Mouse (Mus musculus) large intestine, adult 2 months (tissue): ENCODE measurements around the gene Mpp6. TPM values are rescaled to one million over a fixed set of nuclear protein-coding genes. Genes with fewer than 3 reads are reported as not detected.

ENCODE experiments used
- DNase-seq: peaks from one replicate; pipeline ENCODE4 v3.0.0-alpha.2; 2012; ENCODE audit warnings: low read depth, low spot score
- WGBS: fragments of 180-500 bp; shearing (Covaris S2); methylation state at CpG from one replicate; pipeline ENCODE4 v1.1.7; 2018; 5-methylcytosine and 5-hydroxymethylcytosine counted together
- polyA plus RNA-seq: library from polyadenylated mRNA; depleted of rRNA; stranded (reverse); fragments of >200 nt; gene quantifications from 2 replicates; pipeline ENCODE4 v1.2.3, GENCODE M21; 2012; rRNA removed

Gene Mpp6
- polyA plus RNA-seq: 10.3 and 11.1 TPM in 2 replicates

DNA sequence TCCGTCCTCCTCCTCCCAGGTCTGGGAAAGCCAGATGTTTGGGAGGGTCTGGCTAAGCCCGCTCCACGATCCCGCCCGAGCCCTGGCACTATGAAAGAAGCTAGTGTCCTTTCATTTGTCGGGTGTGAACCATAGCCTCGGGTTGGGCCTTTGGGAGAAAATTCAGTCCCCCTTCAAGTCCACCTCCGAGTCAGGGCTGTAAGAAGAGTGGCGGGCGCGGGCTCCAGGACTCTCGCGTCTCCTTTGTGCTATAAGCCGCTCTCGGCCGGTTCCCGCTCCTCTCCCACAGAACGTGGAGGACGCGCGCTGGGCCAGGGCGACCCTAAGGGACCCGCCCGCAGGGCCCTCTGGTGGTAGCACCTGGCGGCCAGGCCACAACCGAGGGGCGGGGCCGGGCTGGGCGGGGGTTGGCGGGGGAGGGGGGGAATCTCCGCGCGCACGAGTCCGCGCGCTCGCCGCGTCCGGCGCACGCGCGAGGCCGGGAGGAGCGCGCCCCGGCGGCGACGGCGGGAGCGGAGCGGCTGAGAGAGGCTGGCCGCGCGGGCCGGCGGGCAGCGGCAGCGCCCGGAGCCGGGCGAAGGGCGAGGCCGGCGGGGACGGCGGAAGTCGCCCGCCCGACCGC lies at the start of gene Mpp6:
TSS of gene Mpp6 (plus strand) at position 485 of the 622 bp plus-strand sequence.
- under 1% methylated on average over 74 of the region's 74 CpGs for WGBS
- no peak for DNase-seq

DNA sequence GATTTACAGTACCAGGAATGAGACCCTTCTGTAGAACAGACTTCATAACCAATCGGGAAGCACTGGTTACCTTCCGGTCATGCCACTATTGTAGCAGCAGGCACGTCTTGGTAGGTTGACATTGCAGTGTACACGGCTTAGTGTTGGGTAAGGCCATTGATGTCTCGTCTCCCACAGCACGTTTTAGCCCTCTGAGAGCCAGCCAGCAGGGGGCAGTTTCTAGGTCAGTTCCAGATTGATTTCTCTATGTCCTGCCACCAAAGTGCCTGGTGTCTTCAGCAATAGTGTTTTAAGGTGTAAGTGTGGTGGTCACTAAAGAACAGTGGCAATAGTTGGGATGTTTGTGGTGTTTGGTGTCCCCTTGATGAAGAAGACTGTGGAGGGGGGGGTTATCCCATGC lies 43.9 kb upstream of the Mpp6 start:
- 91% methylated on average over 6 of the region's 6 CpGs for WGBS
- no peak for DNase-seq

DNA sequence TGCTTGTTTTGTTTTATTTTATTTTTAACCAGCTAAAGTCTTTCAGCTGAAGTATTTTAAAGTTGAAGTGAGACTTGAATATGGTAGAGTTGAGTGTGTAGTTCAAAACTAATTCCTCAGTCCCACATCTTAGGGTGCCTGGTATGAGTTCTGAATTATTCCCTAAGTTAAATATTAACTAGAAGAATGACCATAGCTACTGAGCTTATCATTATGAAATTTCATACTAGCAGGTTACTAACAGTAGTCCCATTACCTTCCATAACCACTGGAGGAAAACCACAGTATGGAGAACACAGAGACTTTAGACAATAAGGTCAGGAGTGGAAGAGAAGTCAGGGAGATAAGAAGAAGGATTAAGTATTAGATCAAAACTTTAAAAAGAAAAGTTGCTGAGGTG lies 41.6 kb upstream of the Mpp6 start:
- no peak for DNase-seq

DNA sequence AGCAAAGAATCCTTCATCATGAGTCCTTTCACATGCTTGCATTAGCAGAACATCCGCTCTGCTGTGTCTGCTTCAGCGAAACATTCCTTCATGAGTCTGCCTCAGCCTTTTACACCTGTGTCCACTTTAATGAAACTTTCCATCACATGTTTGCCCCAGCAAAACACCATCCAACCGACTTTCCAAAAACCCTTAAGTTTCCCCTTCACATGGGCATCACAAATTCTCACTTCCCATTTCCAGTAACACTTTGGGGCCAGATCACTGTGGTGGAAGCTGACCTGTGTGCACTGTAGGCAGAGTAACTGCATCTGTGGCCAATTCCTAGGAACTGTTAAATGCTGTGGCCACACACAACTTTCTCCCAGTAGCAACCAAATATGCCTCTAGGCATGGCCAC lies 34.8 kb upstream of the Mpp6 start:
- WGBS: 83% methylated on average over 3 of the region's 3 CpGs
- no peak for DNase-seq

DNA sequence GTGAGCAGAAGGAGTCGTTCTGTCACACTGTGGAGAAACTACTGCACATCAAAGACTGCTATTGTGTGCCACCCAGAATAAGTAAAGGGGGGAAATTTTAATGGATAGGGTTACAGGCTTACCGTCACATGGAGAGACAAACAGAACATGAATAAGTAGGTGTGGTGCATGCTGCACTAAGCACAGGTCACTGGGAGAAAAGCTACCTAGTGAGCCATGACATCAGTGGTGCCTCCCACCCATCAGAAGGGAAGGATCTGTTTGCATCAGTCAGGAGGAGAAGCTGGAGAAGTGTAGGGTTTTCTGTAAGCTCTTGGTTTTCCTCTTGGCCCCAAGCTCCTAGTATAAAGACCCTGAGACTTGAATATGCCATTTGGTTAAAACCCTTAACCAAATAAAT lies 33.6 kb upstream of the Mpp6 start:
- DNase-seq: no peak
- 64% methylated on average over 2 of the region's 2 CpGs for WGBS

DNA sequence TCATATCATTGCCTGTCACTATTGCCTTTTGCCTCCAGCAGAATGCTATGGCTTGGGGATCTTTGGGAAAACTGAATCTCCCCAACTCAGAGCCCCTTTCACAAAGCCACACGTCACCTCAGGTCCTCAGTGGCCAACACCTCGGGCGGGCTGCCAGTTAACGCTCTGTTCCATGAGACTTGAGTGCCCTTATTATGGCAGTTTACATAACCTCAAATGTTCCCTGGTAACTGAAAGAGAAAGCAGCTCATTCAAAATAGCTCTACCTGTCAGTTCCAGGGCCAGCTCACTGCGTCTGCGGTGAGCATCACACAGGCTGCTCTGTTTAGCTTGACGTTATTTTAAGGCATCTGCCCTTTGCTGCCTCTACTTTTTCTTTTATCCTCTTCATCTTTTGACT lies 29.6 kb upstream of the Mpp6 start:
- WGBS: 32% methylated on average over 7 of the region's 7 CpGs
- DNase-seq: no peak

DNA sequence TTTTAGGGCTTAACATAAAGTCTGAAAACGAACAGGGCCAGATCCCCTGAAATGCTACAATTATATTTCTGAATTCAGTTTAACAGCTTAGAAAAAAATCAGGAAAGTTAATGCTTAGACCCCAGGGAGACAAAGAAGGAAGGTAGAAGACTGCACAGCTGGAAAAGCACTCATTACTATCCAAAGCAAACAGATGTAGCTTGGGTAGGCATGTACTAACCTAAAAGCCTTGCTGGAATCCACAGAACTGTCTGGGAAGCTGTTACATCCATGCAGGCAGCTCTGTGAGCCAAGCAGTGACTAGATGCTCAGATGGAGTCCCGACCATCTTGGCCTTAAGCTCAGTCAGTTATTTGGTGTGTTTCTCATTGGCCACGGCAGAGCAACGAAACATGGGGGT lies 24.8 kb upstream of the Mpp6 start:
- DNase-seq: no peak
- 59% methylated on average over 4 of the region's 4 CpGs for WGBS

DNA sequence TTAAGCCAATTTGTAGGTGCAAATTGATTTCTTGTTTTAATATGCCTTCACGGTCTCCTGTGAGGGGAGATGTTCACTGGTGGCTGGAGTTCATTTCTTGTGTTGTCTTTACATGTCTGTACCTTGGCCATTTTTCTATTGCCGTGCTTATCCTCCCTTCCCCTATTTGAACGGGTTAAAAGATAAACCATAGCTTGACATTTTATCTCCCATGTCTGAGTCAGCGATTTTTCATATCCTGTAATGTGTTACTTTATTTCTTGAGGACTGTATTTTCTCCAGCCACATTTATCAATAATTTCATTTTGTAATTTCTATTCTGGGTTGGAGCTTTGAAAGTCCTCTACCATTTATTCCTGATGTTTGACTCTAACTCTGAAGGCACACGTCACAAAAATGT lies 20.7 kb upstream of the Mpp6 start:
- DNase-seq: no peak
- 64% methylated on average over 5 of the region's 5 CpGs for WGBS

DNA sequence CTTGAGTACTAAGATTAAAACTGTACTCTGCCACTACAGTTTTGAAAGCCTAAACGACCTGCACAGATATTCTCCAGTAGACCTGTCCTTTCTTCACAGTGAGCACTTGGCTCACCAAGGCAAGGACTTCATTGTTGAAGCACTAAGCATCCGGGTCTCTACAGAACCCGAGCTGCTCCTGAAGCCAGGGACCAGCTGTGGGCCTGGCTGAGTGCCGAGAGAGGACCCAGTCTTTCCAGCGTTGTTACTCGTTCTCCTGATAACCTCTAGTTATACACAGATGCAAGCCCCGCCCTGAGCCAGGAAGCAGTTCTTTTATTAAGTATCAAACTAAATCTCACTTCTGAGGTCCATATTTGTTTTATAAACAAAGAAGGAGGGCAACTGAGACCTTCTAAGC lies 19.8 kb upstream of the Mpp6 start:
- DNase-seq: no peak
- 25% methylated on average over 7 of the region's 7 CpGs for WGBS

DNA sequence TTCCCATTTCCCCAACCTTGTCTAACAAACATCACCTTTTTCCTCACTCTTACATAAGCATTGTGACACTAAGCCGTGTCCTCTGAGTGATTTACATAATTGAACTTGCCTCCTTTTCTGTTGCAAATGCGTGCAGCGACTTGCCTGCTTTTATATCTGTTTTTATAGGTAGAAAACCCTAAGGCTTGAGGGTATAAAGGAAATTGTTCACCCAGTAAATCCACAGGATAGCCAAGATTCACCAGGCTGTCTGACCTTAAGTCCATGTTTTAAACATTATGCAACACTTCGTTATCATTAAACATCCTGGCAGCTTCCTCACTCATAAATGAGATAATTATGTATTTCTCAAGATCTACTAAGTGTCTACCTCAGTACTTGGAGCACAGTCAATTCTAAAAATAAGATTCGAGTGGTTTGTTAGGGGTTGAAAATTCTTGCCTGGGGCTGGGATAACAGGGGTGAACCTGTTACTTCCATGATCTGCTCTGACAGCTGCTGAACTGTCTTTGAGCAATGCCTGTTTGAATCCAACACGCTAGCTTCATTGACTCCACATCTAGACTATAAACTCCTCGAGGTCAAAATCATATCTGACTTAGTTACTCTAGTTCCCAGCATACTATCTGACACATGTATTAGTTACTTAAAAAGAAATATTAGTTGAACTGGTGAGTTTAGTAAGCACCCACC lies 18.4 kb upstream of the Mpp6 start:
- 59% methylated on average over 7 of the region's 7 CpGs for WGBS

DNA sequence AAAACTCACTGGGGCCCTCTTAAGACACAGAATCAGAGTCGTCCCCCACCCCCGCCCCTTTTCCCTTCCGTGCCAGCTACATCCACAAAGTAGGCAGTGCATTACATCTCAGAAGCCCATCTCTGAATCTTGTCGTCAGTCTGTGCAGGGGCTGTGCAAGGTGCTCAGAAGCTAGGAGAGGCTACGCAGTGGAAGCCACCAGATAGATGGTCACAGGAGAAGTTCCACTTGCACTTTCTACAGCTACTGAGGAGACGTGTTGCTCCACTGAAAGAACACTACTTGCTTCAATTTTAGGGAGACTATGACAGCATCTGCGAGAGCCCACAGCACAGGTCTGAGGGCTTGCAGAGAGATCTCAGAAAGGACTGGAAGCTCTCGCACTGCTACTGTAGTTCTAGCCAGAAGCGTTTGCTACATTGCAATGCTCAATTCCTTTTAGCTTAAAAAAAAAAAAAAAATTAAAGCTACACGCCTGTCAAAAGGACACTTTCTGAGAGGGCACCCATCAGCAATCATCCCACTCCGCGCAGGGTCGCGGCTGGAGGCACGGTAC lies 762 bp upstream of the Mpp6 start:
- DNase-seq: no peak
- WGBS: 11% methylated on average over 15 of the region's 15 CpGs

More for the DNA sequence above, 18.4 kb upstream of the Mpp6 start:
- no peak for DNase-seq

DNA sequence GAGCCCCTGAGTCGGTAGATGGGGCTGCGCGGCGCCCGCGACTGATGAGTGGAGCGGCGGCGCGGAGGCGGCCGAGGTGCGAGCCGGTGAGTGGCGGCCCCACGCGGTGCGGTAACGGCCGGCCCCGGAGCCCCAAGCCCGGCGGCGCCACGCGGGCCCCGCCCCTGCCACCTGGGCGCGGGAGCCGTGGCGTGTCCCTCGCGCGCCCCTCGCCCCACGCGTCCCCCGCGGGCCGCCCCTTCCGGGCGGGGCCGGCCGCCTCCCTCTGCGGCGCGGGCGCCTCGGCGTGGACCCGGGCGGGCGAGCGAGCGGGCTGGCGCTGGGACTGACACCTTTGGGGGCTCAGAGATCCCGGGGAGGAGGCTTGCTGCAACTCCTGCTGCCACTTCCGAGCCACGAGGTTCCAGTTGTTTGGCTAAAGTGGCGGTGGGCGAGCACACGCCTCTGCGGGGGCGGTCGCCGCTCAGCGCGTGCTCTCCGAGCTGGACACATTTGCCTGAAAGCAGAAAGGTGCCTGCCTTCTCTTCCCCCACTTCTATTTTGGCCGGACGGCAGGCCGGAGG lies 419 bp downstream of the Mpp6 start:
- under 1% methylated on average over 72 of the region's 72 CpGs for WGBS
- DNase-seq: no peak

DNA sequence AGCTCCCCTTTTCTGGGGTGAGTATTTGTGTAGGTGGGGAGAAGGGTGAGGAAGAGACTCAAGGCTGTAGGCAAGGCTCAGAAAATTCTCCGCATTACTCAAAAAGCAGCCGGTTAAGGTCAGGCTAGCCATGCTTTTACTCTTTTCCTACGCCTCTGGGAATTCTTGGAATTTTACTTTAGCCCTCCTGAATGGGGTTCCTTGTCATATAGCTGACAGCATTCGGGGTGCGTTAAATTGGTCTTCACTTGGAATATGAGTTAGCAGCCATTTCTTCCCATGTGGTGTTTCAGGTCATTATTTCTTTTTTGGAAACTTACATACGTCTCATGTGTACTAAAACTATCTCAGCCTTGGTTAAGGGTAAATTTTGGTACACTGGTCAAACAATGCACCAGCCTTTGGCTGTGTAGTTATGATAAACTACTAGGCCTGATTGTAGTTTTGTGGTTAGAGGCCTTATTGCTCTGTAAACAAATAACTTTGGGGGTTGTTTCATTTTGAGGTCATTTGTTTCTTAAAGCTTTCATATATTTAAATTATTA lies 1.1 kb downstream of the Mpp6 start:
- no peak for DNase-seq
- 24% methylated on average over 6 of the region's 6 CpGs for WGBS

DNA sequence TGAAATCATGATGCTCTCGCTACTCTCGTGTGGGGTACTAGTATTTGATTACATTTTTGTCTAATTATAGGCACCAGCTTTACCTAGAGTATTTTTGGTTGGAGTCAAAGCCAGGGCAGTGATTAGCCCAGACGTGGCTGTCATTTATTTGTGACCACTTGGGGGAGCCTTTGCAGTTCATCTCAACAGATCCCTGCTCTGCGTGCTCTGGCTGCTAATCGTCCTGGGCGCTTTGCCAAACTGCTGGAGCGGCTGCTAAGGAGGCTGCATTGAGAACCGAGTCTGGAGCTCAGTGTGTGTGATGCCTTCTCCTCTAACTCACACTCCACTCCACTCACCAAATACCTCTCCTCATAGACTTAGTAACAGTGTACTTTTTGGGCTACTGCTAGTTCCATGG lies 2.7 kb downstream of the Mpp6 start:
- peak; percentile 93 for DNase-seq
- WGBS: under 1% methylated on average over 8 of the region's 8 CpGs

DNA sequence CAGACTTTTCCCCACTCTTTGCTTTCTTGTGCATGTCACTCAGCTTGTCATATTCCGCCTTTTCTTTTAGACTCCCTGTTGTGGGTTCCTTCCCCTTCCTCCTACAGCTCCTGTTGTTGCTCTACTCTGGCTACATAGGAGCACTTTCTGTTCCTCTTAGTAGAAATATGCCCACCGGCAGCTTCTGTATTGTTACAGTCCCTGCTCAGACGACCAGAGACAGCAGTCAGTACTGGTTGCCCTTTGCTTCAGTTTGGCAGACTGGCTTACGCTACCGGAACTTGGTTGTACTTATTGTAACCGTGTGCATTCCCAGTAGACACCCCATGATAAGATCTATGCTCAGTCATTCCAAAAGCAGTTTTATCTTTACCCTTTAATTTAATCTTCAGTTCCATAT lies 4.2 kb downstream of the Mpp6 start:
- DNase-seq: no peak
- WGBS: 75% methylated on average over 6 of the region's 6 CpGs

DNA sequence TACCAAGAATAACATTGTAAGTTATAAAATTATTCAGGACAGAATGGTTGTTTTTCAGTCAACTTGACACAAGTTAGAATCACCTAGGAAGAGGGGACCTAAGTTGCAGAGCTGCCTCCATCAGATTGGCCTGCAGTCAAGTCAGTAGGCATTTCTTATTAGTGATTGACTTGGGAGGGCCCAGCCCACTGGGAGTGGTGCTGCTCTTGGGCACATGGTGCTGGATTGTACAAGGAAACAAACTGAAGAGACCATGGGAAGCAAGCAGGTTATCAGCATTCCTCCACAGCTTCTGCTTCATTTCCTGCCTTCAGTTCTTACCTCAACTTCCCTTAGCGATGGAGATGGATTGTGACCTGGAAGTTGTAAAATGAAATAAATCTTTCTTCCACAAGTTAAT lies 10.9 kb downstream of the Mpp6 start:
- 30% methylated on average over 1 of the region's 1 CpGs for WGBS
- no peak for DNase-seq

DNA sequence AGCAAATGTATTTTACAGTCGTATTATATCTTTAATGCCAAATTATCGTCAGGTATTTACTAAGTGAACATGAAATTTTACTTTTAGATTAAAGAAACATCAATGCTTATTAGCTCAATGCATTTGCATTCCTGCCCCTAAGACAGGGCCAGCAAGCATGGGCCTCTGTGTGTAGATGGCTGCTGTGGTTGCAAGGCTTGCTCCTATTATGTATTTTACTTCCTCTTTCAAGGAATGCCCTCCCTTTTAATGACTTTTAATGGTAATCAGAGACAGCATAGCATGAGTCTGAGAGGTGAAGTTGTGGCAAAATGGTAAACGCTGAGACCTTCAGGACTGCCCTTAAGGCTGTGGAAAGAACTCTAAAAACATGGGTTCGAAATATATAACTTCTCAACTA lies 12.8 kb downstream of the Mpp6 start:
- 93% methylated on average over 4 of the region's 4 CpGs for WGBS
- DNase-seq: no peak

DNA sequence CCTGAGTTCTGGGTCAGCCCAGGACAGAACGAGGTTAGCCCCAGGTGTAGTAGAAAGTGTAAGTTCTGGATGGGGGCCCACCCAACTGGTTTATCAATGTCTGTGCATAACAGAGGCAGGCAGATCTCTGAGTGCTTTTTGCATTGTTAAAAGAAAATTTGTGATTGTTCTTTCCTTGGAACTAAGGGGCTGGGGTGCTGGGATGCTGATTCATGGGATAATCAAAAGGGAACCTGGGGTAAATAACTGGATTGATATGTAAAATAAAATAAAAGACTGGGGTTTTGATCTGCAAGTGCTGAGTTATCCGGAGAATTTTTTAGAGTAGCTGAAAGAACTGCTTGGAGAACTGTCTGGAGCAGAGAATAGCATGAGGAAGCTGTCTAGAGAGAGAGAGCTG lies 14.2 kb downstream of the Mpp6 start:
- WGBS: 82% methylated on average over 2 of the region's 2 CpGs
- DNase-seq: no peak

DNA sequence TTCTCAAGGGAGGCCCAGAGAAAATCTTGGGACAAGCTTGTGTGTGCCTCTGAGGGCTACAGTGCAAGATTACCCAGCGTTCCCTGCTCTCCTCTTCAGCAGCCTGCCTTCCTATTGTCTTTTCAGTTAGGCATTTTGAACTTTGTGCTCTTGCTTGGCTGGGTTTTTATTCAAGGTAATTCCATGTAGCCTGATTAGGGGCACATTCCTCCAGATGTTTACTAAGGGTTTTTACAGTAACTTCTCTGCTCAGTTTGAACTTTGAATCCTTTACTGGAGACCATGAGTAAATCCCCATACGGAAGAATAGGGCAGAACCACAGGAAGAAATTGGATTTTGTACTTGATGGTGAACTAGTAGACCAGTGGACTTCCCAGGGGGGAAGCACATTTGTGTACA lies 16.3 kb downstream of the Mpp6 start:
- DNase-seq: no peak
- WGBS: 35% methylated on average over 2 of the region's 2 CpGs

DNA sequence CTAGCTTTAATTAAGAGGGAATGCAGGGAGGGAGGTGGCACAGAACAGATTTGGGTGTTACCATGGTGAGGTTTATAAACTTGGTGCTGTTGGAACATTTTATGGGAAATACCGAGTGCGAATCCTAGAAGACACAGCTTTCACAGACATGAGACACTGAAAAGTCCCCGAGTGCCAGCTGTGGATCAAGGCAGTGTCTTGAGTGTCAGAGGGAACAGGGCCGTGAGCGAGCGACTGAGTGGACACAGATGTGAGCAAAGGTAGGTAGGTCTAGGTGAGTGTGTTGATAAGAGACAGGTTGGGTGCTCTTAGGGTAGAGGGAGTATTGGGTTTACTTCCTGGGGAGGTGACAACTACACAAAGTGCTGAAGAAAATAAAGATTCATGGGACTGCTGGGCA lies 17.5 kb downstream of the Mpp6 start:
- DNase-seq: no peak
- WGBS: 96% methylated on average over 6 of the region's 6 CpGs

DNA sequence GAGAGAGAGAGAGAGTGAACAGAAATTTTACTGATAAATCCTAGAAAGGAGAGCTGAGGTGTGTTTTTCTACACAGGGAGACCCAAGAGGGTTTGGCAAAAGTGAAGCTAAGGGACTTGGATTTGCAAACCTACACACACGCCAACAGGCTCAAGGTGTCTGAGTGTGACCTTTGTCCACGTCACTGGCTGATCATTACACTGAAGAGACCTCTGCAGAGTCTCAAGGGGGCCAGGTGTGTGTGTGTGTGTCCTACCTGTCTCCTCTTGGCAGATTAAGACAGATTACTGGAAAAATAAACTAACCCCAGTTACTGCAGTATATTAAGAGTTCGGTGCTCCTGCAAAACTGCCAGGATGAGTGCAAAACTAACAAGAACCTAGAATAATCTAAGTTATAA lies 27.6 kb downstream of the Mpp6 start:
- WGBS: 47% methylated on average over 3 of the region's 3 CpGs
- no peak for DNase-seq
